ENCODE assay signal across 8 mouse cellular contexts in genomic region chr14:27622176-27622922, GRCm38 (mm10). TPM values are rescaled to one million over a fixed set of nuclear protein-coding genes. Genes with fewer than 3 reads are reported as not detected.
DNase-seq lines count a peak whose midpoint lies in the region; ATAC-seq and TF ChIP-seq lines count a peak whose summit lies in the region.

Erc2 (plus strand) TSS chr14:27622428.

- H3K4me1 ChIP-seq in ES-E14 (ENCODE audit: control insufficient read depth in 2 of 2, insufficient read depth in 2 of 2, low read length in 2 of 2, poor library complexity in 1 of 2) = peaks cover 3 to 9% of the 10 kb centered on the region in 2 experiments; a peak in 2 of 4 replicates
- peaks cover 12% of the 10 kb centered on the region for H3K4me1 ChIP-seq in forebrain, embryonic 15.5 days
- H3K4me1 ChIP-seq in liver, postnatal 0 days (ENCODE audit: insufficient read depth) = no peaks in the 10 kb centered on the region

- in situ Hi-C loops in ES-E14 (cut with MboI; ENCODE audit: low sequenced_read_pairs in 2 of 2, unreplicated experiment in 2 of 2) = no loop called here

- intact Hi-C loops in heart, postnatal 10 days (cut with DNase I) = loop anchor here (5.0 kb wide), 1 partner anchor 955 kb away; no protein-coding TSS in a partner anchor

- peak within 1 kb of the TSS; percentile 94 for H3K9ac ChIP-seq in ES-E14 (ENCODE audit: insufficient read depth, low read depth, low read length, poor library complexity, severe bottlenecking)
- H3K9ac ChIP-seq in forebrain, embryonic 15.5 days (replicated peaks) = peak within 1 kb of the TSS; percentile 83
- H3K9ac ChIP-seq in liver, postnatal 0 days (replicated peaks) = peak within 1 kb of the TSS; percentile 8; the same call in 1 of the 2 replicates

- peak; percentile 96 for ATAC-seq in forebrain, embryonic 15.5 days (replicated peaks)
- peak; percentile 87 for ATAC-seq in liver, postnatal 0 days

- no peak within 1 kb of the TSS for H3K27ac ChIP-seq in ES-E14 (ENCODE audit: insufficient read depth, low read depth, low read length, poor library complexity, severe bottlenecking)
- peak within 1 kb of the TSS; percentile 88 for H3K27ac ChIP-seq in forebrain, embryonic 15.5 days (replicated peaks)
- peak within 1 kb of the TSS; percentile 93 for H3K27ac ChIP-seq in layer of hippocampus, adult 2 months
- H3K27ac ChIP-seq in liver, postnatal 0 days (ENCODE audit: low read depth) = no peak within 1 kb of the TSS

- TF ChIP-seq CTCF in layer of hippocampus, adult 2 months (conservative IDR thresholded peaks at IDR 0.05) = peak; percentile 84
- peak; percentile 64 for TF ChIP-seq CTCF in liver, postnatal 0 days (IDR thresholded peaks at IDR 0.05; ENCODE audit: low read depth)

- no peaks in the 10 kb centered on the region for H3K9me3 ChIP-seq in ES-E14 (ENCODE audit: control insufficient read depth, insufficient read depth, low read depth, low read length)
- no peaks in the 10 kb centered on the region for H3K9me3 ChIP-seq in forebrain, embryonic 15.5 days
- no peaks in the 10 kb centered on the region for H3K9me3 ChIP-seq in liver, postnatal 0 days (ENCODE audit: low read length)

- H3K4me2 ChIP-seq in forebrain, embryonic 15.5 days (replicated peaks) = peak within 1 kb of the TSS; percentile 73
- peak within 1 kb of the TSS; percentile 71 for H3K4me2 ChIP-seq in liver, postnatal 0 days (ENCODE audit: low read depth, low read length)

- under 1% methylated on average over 58 of the region's 78 CpGs for WGBS in forebrain, embryonic 15.5 days
- WGBS in liver, postnatal 0 days (ENCODE audit: insufficient replicate concordance) = 4% methylated on average over 65 of the region's 78 CpGs

- TF ChIP-seq EP300 in liver, postnatal 0 days (IDR thresholded peaks at IDR 0.05; ENCODE audit: low read depth) = no peak

- no peaks in the 10 kb centered on the region for H3K36me3 ChIP-seq in ES-E14 (ENCODE audit: control insufficient read depth, insufficient read depth, low read length, poor library complexity, severe bottlenecking)
- H3K36me3 ChIP-seq in forebrain, embryonic 15.5 days = no peaks in the 10 kb centered on the region
- H3K36me3 ChIP-seq in liver, postnatal 0 days (replicated peaks; ENCODE audit: insufficient read depth, low read length) = no peaks in the 10 kb centered on the region

- peak within 1 kb of the TSS; percentile 84 to 97 for H3K4me3 ChIP-seq in ES-E14 (ENCODE audit: insufficient read depth in 1 of 2, low read depth in 1 of 2, low read length in 2 of 2, poor library complexity in 1 of 2, severe bottlenecking in 1 of 2)
- H3K4me3 ChIP-seq in forebrain, embryonic 15.5 days = peak within 1 kb of the TSS; percentile 80
- H3K4me3 ChIP-seq in layer of hippocampus, adult 2 months = peak within 1 kb of the TSS; percentile 83
- peak within 1 kb of the TSS; percentile 47 for H3K4me3 ChIP-seq in liver, postnatal 0 days (ENCODE audit: low read depth, low read length)

- DNase-seq in ES-E14 (ENCODE audit: low read depth, low spot score) = peak; percentile 64
- peak; percentile 82 for DNase-seq in cerebellum, adult 11 months
- peak; percentile 75 to 78 for DNase-seq in heart, postnatal 10 days
- DNase-seq in layer of hippocampus, adult 2 months (ENCODE audit: low spot score in 2 of 2) = peak; percentile 81 to 85
- peak; percentile 71 for DNase-seq in liver, postnatal 0 days
- peak; percentile 34 for DNase-seq in ovary, postnatal 14 days (ENCODE audit: low spot score)
- DNase-seq in natural killer cell, adult 2 months (ENCODE audit: low spot score in 2 of 2) = no peak

- no peaks in the 10 kb centered on the region for H3K27me3 ChIP-seq in forebrain, embryonic 15.5 days
- H3K27me3 ChIP-seq in liver, postnatal 0 days (ENCODE audit: insufficient read depth, low read length) = peaks cover 5% of the 10 kb centered on the region

TF ChIP-seq in ES-E14, 5 proteins besides CTCF, POLR2A, EP300 and RAD21:
- no peak for TF ChIP-seq CHD2 (IDR thresholded peaks at IDR 0.05; ENCODE audit: low read depth, low read length)
- TF ChIP-seq ZNF384 (IDR thresholded peaks at IDR 0.05; ENCODE audit: low read depth, low read length) = no peak
- no peak for TF ChIP-seq MAFK (IDR thresholded peaks at IDR 0.05; ENCODE audit: insufficient read depth, low read depth, low read length)
- no peak for TF ChIP-seq ZC3H11A (IDR thresholded peaks at IDR 0.05; ENCODE audit: borderline replicate concordance, low read depth, low read length)
- no peak for TF ChIP-seq HCFC1 (IDR thresholded peaks at IDR 0.05; ENCODE audit: borderline replicate concordance, insufficient read depth, low read length)

RNA-seq across cellular contexts. Expression of gene Erc2, which starts in this region (rescaled TPM):
- 9.1 and 11.2 TPM in 2 replicates for total RNA-seq in ES-E14 (2012; rRNA removed)
- 63.4 and 69.7 TPM in 2 replicates for polyA plus RNA-seq in forebrain, embryonic 15.5 days (2015; fragmentation: Nextera tagmentation; extraction: Ambion mirVana)
- 1 to 10 TPM; 2.5 to 2.9 TPM for total RNA-seq in heart, postnatal 10 days (2021)
- 100 to 1,000 TPM; 236 to 244 TPM for total RNA-seq in layer of hippocampus, adult 2 months (2021)
- polyA plus RNA-seq in liver, postnatal 0 days (2015; fragmentation: Nextera tagmentation; extraction: Ambion mirVana) = 1.5 and 1.9 TPM in 2 replicates

Comparison
In these comparisons a context has a peak if more than half of its experiments do, and no peak if none do; other contexts are left out.
1. RNA of gene Erc2 (total RNA-seq): 236 to 244 TPM in layer of hippocampus, adult 2 months; 9.1 to 11.2 TPM in ES-E14 and 2.5 to 2.9 TPM in heart, postnatal 10 days; every median in the first group is over 10 times any median in the second.
2. RNA of gene Erc2 (polyA plus RNA-seq): 63.4 to 69.7 TPM in forebrain, embryonic 15.5 days; 1.5 to 1.9 TPM in liver, postnatal 0 days; every median in the first group is over 10 times any median in the second.
3. DNase-seq: peak in ES-E14 (single experiment), cerebellum, adult 11 months (single experiment), heart, postnatal 10 days (2 of 2), layer of hippocampus, adult 2 months (2 of 2), liver, postnatal 0 days (single experiment) and ovary, postnatal 14 days (single experiment); none in natural killer cell, adult 2 months (0 of 2).
4. H3K27ac ChIP-seq: peak in forebrain, embryonic 15.5 days (single experiment) and layer of hippocampus, adult 2 months (single experiment); none in ES-E14 (single experiment) and liver, postnatal 0 days (single experiment).
5. H3K9ac ChIP-seq: peak in every context shown above with its lines; median percentile 94 in ES-E14; 83 in forebrain, embryonic 15.5 days; 8 in liver, postnatal 0 days.
6. Peak in every context shown above with its lines, with median percentiles within 50 percentile points of each other: H3K4me3 ChIP-seq.